Mouse (Mus musculus): Measurements from ENCODE around the gene Fkbp4. TPM values are rescaled to one million over a fixed set of nuclear protein-coding genes. Genes with fewer than 3 reads are reported as not detected.

Gene Fkbp4
- total RNA-seq, 2 experiments from 2014 or later = 149 to 373 TPM

GRCm38 (mm10) chr6:128437288-128437687 is 1.2 kb downstream of the Fkbp4 start:
- no peak for ATAC-seq (replicated peaks; ENCODE audit: poor library complexity)

- ATAC-seq (replicated peaks; ENCODE audit: poor library complexity) = no peak
Measured at GRCm38 (mm10) chr6:128436356-128437005, 2.0 kb downstream of the Fkbp4 start.

- ATAC-seq (replicated peaks; ENCODE audit: poor library complexity) = peak; percentile 45
Measured at GRCm38 (mm10) chr6:128435474-128435873, 3.0 kb downstream of the Fkbp4 start.

GRCm38 (mm10) chr6:128433566-128433965 is 4.9 kb downstream of the Fkbp4 start:
- no peak for ATAC-seq (replicated peaks; ENCODE audit: poor library complexity)

- ATAC-seq (replicated peaks; ENCODE audit: poor library complexity) = no peak
Measured at GRCm38 (mm10) chr6:128432356-128432915, 6.0 kb downstream of the Fkbp4 start.

- ATAC-seq (replicated peaks; ENCODE audit: poor library complexity) = no peak
Measured at GRCm38 (mm10) chr6:128429826-128430225, 8.7 kb downstream of the Fkbp4 start.

- no peak for ATAC-seq (replicated peaks; ENCODE audit: poor library complexity)
Measured at GRCm38 (mm10) chr6:128429300-128429699, 9.2 kb downstream of the Fkbp4 start.

- no peak for ATAC-seq (replicated peaks; ENCODE audit: poor library complexity)
Measured at GRCm38 (mm10) chr6:128427571-128427970, 10.9 kb downstream of the Fkbp4 start.

- ATAC-seq (replicated peaks; ENCODE audit: poor library complexity) = no peak
Measured at GRCm38 (mm10) chr6:128425046-128425445, 13.4 kb downstream of the Fkbp4 start.

GRCm38 (mm10) chr6:128424269-128425019 is 14.0 kb downstream of the Fkbp4 start, which contains the start of gene Itfg2:
TSS of gene Itfg2 (minus strand) at chr6:128424931.
- peak; percentile 84 for ATAC-seq (replicated peaks; ENCODE audit: poor library complexity)

GRCm38 (mm10) chr6:128423496-128424268 is 14.8 kb downstream of the Fkbp4 start:
- peak; percentile 63 for ATAC-seq (replicated peaks; ENCODE audit: poor library complexity)

GRCm38 (mm10) chr6:128421480-128421879 is 17.0 kb downstream of the Fkbp4 start:
- no peak for ATAC-seq (replicated peaks; ENCODE audit: poor library complexity)

GRCm38 (mm10) chr6:128421036-128421435 is 17.4 kb downstream of the Fkbp4 start:
- no peak for ATAC-seq (replicated peaks; ENCODE audit: poor library complexity)

GRCm38 (mm10) chr6:128418076-128418475 is 20.4 kb downstream of the Fkbp4 start:
- no peak for ATAC-seq (replicated peaks; ENCODE audit: poor library complexity)

GRCm38 (mm10) chr6:128416169-128416568 is 22.3 kb downstream of the Fkbp4 start:
- ATAC-seq (replicated peaks; ENCODE audit: poor library complexity) = no peak

- ATAC-seq (replicated peaks; ENCODE audit: poor library complexity) = peak; percentile 79
Measured at GRCm38 (mm10) chr6:128411115-128411514, 27.4 kb downstream of the Fkbp4 start.

GRCm38 (mm10) chr6:128410305-128410704 is 28.2 kb downstream of the Fkbp4 start:
- ATAC-seq (replicated peaks; ENCODE audit: poor library complexity) = no peak

- ATAC-seq (replicated peaks; ENCODE audit: poor library complexity) = peak; percentile 46
Measured at GRCm38 (mm10) chr6:128408544-128409125, 29.8 kb downstream of the Fkbp4 start.

- ATAC-seq (replicated peaks; ENCODE audit: poor library complexity) = peak; percentile 22
Measured at GRCm38 (mm10) chr6:128404708-128405107, 33.8 kb downstream of the Fkbp4 start.

- ATAC-seq (replicated peaks; ENCODE audit: poor library complexity) = no peak
Measured at GRCm38 (mm10) chr6:128399421-128400185, 38.9 kb downstream of the Fkbp4 start.

Data from megakaryocyte progenitor cell, adult 5-6 weeks (primary cell).